Mouse (Mus musculus): ENCODE measurements around the gene Tbx10. TPM values are rescaled to one million over a fixed set of nuclear protein-coding genes. Genes with fewer than 3 reads are reported as not detected.
"Not testable (repeated sequence)": the region's sequence is repeated elsewhere in the genome, so short reads cannot be mapped to it uniquely, and the experiment has no call there.

The Tbx10 gene
- not detected for polyA plus RNA-seq (2017; shearing (Covaris generic))

DNA sequence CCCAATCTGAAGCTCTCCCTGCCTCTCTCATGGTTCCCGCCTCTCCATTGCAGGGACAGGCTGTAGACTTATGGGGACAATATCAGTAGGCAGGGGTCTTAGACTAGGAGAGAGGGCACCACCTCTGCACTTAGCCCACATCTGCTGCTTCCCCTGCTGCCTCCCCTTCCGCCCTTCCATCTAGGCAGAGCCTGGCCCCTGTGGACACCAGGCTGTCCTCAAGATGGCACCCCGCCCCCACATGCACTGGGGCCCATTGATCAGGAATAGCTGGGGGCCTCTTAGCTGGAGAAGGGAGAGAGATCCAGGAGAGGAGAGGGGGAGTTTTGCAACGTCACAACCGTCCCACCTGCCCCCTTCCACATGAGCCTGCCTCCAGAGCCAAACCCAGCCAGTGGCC lies at the start of gene Tbx10:
Gene Tbx10 (plus strand): TSS at position 337 of the 400 bp plus-strand sequence.
- ATAC-seq, result no peak

DNA sequence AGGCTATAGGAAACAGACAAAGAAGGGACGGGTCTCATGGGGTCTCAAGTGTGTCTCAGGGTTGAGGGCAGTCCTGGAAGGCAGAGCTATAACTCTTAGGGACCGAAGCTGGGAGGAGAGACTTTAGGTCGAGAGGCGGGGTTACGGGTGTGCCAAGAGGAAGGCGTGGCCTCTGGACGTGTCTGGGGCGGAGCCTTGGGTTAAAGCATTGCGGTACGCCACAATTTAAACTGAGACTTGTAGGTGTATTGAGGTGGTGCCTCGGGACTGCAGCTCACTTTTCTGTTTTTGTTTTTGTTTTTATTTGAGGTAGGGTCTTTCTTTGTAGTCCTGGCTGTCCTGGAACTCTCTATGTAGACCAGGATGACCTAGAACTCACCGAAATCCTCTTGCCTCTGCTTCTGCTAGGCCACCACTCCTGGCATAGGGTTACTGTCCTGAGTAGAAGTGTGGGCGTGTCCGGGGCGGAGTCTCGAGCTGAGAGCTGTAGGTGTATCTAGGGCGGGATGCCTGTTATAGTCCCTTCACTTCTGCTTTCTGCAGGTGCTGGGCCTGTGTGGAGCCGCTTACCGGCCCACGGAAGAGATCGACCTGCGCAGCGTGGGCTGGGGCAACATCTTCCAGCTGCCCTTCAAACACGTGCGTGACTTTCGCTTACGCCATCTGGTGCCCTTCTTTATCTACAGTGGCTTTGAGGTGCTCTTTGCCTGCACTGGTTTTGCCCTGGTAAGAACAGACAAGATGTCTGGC lies 49.4 kb upstream of the Tbx10 start:
- ATAC-seq, result peak; percentile 71

DNA sequence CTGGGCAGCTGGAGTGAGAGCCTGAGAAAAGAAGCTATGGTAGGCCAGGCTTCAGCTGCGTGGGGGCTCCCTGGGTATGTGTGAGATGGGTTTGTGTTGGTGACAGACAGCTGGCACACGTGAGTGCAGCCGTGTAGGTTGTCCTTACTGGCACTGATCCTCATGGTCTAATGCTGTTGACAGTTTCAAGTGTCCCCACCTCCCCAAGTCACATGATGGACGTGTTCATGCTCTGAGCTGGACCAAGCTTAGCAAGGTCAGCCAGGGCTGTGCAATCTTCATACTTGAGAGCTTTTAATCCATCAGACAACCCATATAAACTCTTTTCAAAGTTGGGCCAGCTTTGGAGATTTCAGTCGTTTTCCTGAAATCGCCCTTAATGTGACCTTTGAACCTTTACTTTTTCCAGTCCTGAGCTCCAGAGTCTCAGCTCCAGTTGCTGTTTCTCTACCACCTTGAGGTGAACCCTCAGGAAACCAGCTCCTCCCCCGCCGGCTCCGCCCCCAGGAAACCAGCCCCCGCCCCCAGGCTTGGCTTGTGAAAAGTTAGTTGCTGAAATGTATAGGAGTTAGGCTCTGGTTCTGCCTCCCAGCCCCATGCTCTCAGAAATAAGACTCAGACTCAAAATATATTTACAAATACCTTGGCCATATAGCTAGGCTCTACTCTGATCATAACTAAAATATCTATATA lies 46.5 kb upstream of the Tbx10 start:
- ATAC-seq, result no peak

DNA sequence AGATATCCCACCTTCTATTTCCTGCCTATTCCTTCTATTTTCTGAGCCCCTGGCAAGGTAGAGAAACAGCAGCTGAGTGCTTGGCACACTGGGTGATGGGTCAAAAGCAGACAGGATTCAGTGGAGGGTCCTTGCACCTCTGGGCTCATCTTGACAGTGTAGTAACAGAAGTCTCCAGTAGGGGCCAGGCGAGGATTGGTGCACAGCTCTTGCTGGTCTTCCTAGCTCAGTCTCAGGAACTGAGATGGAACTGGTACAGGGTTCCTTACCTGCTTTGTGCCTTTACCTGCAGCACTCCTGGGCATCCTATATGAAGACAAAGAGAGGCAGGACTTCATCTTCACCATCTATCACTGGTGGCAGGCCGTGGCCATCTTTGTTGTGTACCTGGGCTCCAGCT lies 45.8 kb upstream of the Tbx10 start:
- ATAC-seq, result peak; percentile 43

DNA sequence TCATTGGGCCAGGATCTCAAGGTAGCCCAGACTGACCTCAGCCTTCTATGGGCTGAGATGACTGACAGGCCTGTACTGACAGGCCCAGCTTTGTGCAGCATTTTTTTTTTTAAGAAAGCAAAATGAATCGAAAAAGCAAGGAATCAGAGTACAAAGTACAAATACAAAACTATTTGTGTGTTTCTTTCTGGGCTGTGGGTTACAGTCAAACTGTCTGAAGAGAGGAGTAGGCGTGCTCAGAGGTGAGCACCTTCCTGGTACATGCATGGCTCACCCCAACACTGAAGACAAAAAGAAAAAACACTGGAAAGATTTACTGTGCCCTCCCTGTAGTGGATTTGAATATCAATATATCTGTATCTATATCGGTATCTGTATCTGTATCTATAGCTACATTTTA lies 44.7 kb upstream of the Tbx10 start:
- no peak for ATAC-seq

DNA sequence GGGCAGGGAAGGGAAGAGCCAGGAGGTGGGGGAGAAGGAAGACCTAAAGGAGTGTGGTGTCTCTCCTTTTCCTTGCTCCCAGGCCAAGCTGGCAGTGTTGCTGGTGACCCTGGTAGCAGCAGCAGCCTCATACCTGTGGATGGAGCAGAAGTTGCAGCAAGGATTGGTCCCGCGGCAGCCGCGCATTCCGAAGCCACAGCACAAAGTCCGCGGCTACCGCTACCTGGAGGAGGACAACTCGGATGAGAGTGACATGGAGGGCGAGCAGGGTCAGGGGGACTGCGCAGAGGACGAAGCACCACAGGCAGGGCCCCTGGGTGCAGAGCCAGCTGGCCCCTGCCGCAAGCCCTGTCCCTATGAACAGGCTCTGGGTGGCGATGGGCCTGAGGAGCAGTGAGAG lies 44.0 kb upstream of the Tbx10 start:
- ATAC-seq, result no peak

DNA sequence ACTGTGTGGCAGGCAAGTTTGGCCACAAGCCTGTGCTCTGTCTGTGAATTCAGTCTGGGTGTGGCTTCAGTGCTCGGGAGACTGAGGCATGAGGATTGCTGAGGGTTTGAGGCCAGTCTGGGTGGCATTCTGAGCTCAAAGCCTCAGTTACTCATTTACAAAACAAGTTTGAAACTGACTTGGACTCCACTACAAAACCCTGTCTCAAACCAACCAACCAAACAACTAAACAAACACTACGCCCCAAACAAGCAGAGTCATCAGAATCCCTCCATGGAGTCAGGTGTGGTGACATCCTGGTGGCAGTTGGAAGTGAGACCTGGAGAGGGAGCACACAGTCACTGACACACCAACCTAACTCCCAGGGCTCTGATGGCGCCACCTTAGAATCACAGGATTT lies 42.2 kb upstream of the Tbx10 start:
- no peak for ATAC-seq

DNA sequence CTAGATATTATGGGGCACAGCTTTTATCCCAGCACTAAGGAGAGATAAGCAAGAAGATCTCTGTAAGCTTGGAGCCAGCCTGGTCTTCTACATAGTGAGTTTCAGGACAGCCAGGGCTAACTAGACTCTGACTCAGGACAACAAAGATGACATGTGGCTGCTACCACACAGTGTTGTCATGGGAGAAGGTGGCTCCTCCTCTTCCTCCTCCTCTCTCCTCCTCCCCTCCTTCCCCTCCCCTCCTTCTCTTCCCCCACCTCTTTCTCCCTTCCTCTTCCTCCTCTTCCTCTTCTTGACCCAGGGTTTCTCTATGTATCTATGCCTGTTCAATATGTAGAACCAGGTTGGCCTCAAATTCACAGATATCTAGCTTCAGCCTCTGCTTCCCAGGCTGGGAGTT lies 41.1 kb upstream of the Tbx10 start:
- ATAC-seq, result no peak

DNA sequence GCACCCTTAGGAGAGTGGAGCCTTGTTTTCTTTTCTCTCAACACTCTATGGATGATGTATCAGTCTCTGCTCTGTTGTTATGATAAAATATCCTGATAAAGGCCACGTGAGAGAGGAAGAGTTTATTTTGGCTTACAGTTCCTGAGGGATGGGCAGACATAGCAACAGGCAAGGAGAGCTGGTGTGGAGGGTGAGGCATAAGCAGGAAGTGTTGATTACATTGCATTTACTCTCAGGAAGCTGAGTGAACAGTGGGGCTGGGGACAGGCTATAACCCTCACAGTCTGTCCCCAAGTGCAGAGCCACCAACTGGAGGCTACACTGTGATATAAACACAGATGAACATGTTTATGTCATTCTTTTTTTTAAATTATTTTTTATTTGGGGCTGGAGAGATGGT lies 40.5 kb upstream of the Tbx10 start:
- ATAC-seq, result no peak

DNA sequence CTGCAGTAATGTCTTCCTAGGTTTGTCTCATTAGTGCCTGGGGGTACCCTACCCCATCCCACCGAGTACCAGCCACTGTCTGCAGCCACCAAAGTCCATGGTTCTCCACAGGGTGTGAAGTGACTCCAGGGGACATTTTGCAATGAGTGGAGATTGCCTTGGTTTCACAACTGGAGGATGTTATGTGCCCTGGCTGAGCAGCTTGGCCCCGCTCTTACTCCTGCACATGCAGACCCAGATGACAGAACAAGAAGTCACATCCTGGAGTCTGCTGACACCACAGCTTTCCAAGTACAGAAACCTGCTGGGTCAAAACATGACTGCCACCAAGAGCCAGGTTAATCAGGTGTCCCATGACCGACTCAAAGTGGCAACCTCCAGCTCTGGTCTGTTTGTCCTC lies 37.5 kb upstream of the Tbx10 start:
- no peak for ATAC-seq

DNA sequence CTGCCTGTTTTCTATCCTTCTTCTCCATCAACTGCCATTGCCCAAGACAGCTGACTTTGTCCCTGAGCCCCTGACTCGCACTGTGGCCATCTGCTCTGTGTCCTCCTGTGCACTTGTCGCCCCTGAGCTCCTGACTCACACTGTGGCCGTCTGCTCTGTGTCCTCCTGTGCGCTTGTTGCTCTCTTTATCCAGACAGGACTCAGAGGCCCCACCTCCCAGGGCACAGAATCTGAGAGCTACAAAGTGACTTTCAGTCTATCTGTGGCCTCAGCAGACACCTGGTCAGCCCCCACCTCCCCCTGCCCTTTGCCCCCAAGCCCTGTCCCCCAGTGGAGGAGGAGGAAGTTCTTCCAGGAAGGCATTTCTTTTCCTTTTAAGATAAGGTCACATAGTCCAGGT lies 36.7 kb upstream of the Tbx10 start:
- no peak for ATAC-seq

DNA sequence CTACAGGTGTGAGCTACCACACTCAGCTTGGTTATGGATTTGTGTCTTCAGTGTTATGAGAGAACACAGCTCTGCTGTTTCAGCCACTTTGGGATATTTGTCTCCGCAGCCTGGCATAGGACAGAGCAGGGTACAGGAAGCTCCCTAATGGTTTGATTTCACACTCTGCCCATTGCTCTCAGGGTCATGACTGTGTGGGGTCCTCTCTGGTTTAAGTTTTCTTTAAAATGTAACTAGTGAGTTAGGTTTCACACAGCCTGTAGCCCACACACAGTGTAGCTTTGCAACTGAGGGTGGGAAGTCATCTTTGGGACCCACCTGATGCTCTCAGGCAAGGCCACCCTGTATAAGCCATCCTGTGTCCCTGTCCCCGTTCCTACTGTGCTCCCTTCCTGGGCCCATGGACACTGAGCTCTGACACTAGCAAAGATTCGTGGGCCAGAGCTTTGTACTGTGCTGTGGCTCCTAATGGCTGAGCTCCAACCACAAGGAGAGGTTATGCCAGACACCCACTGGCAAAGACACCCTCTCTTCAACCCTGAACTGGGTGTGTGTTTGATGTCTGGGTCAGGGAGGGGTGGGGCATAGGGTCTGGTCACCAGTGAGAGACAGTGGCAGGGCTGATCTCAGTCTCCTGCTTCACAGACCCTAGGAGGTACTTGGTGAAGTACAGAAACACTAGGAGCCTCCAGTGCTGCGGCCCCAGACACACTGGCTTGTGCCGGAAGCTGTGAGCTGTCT lies 35.1 kb upstream of the Tbx10 start:
- ATAC-seq, result not testable (repeated sequence)

DNA sequence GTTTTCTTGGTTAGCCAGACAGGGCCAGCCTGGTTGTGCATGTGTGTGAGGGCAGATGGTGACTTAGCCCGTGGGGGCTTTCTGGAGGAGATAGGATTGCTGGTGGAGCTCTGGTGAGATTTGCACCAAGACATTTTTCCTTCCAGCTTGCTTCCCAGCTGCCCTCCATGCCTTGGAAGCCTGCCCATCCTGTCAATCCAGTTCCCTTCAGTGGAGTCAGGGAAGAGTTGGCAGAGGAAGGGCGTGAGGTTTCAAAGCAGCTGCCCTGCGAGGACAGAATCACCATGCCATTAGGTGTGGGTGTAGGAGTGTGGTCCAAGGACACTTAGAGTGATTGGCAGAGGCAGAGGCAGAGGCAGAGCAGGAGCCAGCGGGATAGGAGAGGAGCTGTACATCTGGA lies 34.1 kb upstream of the Tbx10 start, which contains the start of gene Aldh3b3:
Gene Aldh3b3 (plus strand): TSS at position 176 of the 400 bp plus-strand sequence.
- no peak for ATAC-seq

DNA sequence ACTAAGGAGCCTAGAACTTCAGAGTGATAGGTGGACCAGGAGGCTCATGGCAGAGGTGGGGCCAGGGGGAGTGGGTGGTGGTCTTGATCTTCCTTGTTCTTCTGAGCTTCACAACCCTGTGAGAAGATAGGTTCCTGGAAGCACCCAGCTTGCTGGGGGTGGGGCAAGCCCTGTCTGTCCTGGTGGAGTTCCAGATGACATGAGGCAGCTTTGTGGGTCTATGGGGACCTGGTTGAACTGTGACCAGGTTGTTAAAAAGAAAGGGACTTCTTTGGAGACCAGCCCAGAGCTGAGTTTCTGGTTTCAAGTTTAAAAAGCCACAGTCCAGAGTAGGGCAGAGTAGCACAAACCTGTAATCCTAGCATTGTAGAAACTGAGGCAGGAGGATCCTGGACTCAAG lies 33.5 kb upstream of the Tbx10 start:
- no peak for ATAC-seq

DNA sequence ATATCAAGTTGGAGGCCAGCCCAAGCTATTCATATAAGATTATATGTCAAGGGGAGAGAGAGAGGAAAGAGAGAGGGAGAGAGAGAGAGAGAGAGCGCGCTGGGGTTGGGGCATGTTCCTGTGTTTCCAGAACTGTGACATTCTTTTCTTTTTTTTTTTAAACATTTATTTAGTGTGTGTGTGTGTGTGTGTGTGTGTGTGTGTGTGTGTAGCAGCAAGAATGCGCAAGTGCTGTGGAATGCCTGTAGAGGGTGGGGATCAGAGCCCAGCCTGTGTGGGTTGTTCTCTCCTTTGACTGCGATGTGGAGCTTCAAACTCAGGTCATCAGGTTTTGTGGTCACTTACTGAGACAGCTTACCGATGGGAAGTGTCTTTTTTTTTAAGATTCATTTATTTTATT lies 32.3 kb upstream of the Tbx10 start:
- ATAC-seq, result no peak

DNA sequence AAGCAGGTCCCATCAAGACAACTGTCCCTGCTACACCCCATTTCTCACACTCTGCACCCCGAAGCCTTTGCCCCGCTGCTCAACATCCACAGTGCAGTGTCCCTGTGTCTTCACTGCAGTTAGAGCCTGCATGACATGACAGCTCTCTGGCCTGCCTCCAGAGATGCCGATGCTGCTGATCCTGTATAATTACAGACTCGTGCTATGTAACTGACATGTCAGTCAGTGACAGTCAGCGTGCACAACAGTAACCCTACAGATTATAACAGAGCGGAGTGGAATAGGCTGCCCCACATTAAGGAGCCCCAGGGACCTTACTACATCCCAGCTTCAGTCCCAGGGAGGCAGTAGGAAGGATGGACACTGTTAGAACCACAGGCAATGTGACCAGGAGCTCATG lies 30.7 kb upstream of the Tbx10 start:
- ATAC-seq, result not testable (repeated sequence)

DNA sequence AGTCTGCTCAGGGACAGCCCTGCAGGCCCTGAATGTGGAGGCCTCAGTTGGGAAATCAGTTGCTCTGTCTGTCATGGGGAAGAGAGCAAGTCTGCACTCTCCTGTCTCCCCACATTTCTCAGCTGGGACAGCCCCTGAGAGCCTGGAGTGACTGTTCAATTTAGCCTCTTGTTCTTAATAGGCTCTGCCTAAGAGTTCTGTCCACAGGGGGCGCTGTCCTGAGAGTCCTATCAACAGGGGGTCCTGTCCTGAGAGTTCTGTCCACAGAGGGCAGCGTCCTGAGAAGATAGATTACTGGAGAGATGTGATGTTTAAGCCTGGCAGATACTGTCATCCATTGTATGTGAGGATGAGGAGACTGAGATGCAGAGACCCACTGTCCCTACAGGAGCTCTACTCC lies 30.1 kb upstream of the Tbx10 start:
- ATAC-seq, result no peak

DNA sequence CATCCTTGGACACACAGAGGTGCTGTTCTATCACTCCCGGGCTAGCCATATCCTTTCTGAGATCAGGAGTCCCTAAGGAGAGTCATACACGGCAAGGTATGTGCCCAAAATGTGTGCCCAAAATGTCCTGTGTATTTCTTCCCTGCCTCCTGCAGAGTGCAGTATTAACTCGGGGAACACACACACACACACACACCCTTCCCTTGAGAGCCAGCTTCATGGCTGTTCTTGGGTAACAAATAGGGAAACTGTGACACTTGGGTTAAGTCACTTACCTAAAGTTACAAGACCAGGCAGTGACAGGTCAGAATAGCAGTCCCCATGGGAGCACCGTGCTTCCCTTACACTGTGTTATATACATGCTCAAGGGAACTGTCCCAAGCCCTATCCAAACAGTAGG lies 28.5 kb upstream of the Tbx10 start:
- ATAC-seq, result no peak

DNA sequence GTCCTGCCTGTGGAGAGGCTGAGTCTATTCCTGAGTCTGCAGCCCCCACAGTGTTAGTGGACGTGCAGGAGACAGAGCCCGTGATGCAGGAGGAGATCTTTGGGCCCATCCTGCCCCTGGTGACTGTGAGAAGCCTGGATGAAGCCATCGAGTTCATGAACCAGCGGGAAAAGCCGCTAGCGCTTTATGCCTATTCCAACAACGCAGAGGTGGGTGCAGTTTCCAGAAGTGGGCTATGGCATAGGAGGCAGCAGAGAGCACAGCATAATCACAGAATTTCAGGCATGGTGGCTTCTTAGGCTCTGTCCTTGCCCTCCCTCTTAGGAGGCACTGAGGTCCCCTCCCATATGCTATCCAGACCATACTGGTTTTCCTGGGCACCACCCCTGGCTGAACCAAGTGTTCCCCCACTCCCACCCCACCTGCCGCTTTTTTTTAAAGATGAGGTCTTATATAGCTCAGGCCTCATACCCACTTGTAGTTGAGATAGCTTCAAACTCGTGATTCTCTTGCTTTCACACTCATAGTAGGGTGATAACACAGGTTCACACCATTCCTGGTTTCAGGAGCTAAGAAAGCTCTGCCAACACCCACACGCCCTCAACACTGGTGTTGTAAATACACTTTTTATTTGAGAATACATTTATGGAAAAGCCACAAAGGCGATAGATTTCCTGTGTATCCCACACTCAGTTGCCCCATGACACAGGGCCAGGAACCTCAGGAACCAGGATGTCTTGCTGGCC lies 26.0 kb upstream of the Tbx10 start:
- ATAC-seq, result no peak

DNA sequence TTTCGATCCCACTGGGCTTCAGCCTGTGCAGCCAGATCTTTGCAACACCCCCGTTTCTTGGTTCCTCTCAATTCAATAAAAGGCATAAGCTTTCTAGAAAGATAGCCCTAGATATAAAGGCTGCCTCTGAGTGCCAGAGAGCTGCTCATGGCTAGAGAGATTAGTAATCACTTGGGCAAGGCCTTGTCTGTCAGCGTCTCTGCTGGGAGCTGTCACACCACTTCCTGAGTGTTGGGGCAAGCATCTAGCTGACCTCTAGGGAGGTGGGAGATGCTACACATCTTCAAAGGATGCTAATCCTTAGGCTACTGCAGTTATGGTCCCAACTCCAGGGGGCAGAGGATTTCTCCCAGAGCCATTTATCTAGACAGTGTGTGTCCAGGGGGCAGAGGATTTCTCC lies 25.3 kb upstream of the Tbx10 start:
- ATAC-seq, result no peak

DNA sequence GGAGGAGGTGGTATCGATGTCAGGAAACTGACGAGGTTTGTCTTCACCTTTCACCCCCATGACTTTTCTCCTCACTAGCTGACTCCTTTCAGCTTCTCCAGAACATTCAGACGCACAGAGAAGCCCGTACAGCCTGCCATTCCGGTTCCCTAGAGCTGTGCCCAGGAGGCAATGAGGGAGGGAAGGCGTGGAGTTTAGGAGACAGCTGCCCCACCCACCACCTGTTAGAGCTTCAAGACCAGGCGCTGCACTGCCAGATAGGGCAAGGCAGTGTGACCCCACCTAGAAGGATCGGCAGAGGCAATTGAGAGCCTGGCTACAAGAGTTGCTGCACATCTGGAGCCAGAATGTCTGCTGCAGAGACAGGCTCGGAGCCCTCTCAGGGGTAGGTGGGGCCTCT lies 20.3 kb upstream of the Tbx10 start, which contains the start of gene Aldh3b2:
Gene Aldh3b2 (plus strand): TSS at position 100 of the 400 bp plus-strand sequence.
- no peak for ATAC-seq

DNA sequence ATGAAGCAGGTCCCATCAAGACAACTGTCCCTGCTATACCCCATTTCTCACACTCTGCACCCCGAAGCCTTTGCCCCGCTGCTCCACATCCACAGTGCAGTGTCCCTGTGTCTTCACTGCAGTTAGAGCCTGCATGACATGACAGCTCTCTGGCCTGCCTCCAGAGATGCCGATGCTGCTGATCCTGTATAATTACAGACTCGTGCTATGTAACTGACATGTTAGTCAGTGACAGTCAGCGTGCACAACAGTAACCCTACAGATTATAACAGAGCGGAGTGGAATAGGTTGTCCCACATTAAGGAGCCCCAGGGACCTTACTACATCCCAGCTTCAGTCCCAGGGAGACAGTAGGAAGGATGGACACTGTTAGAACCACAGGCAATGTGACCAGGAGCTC lies 17.9 kb upstream of the Tbx10 start:
- ATAC-seq, result not testable (repeated sequence)

DNA sequence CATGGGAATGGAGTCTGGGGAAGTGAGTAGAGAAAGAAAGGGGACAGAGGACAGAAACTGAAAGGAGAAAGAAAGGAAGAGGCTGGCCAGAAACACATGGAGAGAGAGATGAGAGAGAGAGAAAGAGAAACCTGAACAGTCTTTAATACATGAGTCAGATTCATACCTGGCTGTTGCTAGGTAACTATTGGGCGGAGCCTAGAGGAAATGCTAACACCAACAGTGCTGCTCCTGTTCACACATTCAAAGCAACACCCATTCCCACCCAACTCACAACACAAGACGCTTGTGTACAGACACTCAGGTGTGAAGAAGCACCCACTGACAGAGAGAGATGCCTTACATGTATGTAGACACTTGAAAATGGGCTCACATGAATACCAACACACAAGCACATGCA lies 16.7 kb upstream of the Tbx10 start:
- no peak for ATAC-seq

All from inflammation-experienced regulatory T-cells, adult 6 months (primary cell).